Mouse (Mus musculus) hindbrain, embryonic 15.5 days (tissue): ENCODE results near the gene C130050O18Rik. TPM values are rescaled to one million over a fixed set of nuclear protein-coding genes. Genes with fewer than 3 reads are reported as not detected.

Experiments
- ATAC-seq: fragments of 200-750 bp; cut with Nextera tagmentation; 2 replicates; pipeline ENCODE4 v1.8.0; 2017; ENCODE audit warnings: low read depth, moderate number of reproducible peaks, moderate TSS enrichment; ENCODE audit not compliant: low FRiP score
- H3K27ac ChIP-seq: fragments of 300-500 bp; sonication (generic); replicated peaks from 2 replicates; pipeline ENCODE4 v1.5.1; 2015; ENCODE audit warnings: mild to moderate bottlenecking, inconsistent platforms
- H3K27me3 ChIP-seq: fragments of 300-500 bp; sonication (generic); 2 replicates; pipeline ENCODE4 v1.6.1; 2015; ENCODE audit warnings: control low read depth, inconsistent platforms
- H3K36me3 ChIP-seq: fragments of 300-500 bp; sonication (generic); 2 replicates; pipeline ENCODE4 v1.6.1; 2015; ENCODE audit warnings: control low read depth, inconsistent platforms
- H3K4me1 ChIP-seq: fragments of 300-500 bp; sonication (generic); replicated peaks from 2 replicates; pipeline ENCODE4 v1.6.1; 2015; ENCODE audit warnings: control low read depth, inconsistent platforms
- H3K4me2 ChIP-seq: fragments of 300-500 bp; sonication (generic); 2 replicates; pipeline ENCODE4 v1.6.1; 2015; ENCODE audit warnings: moderate library complexity, mild to moderate bottlenecking, inconsistent platforms
- H3K4me3 ChIP-seq: fragments of 300-500 bp; sonication (generic); 2 replicates; pipeline ENCODE4 v1.5.1; 2015; ENCODE audit warnings: mild to moderate bottlenecking, inconsistent platforms
- H3K9ac ChIP-seq: fragments of 300-500 bp; sonication (generic); 2 replicates; pipeline ENCODE4 v1.6.1; 2015; ENCODE audit warnings: inconsistent platforms
- H3K9me3 ChIP-seq: fragments of 300-500 bp; sonication (generic); 2 replicates; pipeline ENCODE4 v1.6.1; 2016; ENCODE audit warnings: control low read depth, inconsistent platforms
- WGBS: fragments of 180-500 bp; shearing (Covaris S2); methylation state at CpG from one replicate; pipeline ENCODE4 v1.1.7; 2015; 5-methylcytosine and 5-hydroxymethylcytosine counted together
- polyA plus RNA-seq: library from polyadenylated mRNA; unstranded; fragments of >200 nt; fragmentation: Nextera tagmentation; extraction: Ambion mirVana; gene quantifications from 2 replicates; pipeline ENCODE4 v1.2.1, GENCODE M21; 2015

C130050O18Rik gene
- polyA plus RNA-seq, 1 experiment from 2014 or later, result 0.22 TPM

DNA sequence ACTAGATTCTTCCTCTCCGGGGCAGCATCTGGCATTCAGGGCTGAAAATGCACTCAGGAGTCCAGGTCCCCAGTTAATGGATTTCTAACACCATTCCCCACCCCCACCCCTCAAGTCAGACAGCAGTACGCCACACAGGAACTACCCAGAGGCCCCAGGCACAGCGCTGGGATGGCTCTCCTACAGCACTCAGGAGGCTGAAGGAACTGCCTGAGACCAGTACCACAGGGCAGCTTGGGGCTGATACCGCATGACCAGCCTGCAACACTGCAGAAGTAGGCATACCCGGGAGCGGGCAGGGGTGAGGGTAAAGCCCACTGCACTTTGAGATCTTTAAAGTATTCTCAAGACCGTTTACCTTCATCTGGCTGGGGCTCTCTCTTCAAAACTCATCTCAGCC is 398 bp downstream of the C130050O18Rik start:
- Histone ChIP-seq H3K36me3 (no peaks in the 10 kb centered on the region), H3K9ac (no peak overlapping the region), H3K4me1 (peaks cover 7% of the 10 kb centered on the region), H3K27ac (no peak overlapping the region), H3K4me2 (no peak overlapping the region), H3K27me3 (no peaks in the 10 kb centered on the region), H3K4me3 (no peak overlapping the region), H3K9me3 (no peaks in the 10 kb centered on the region)
- 79% methylated on average over 7 of the region's 7 CpGs for WGBS
- no peak for ATAC-seq

DNA sequence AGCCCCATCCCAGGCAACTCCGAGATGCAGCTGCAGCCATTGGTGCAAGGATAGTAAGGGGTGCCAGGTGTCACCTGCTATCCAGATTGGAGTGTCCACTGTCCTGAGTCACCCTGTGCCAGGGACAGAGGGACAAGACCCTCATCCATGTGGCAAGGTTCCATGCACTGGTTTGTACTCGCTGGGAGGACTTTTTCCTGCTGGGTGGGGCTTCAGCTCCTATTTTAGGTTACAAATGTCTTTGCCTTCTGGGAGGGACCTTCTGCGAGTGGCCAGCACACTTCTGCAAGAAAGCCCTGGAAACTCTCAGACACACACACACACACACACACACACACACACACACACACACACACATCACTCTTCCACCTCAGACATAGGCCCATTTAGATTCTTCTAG is 873 bp downstream of the C130050O18Rik start:
- ATAC-seq, result no peak

DNA sequence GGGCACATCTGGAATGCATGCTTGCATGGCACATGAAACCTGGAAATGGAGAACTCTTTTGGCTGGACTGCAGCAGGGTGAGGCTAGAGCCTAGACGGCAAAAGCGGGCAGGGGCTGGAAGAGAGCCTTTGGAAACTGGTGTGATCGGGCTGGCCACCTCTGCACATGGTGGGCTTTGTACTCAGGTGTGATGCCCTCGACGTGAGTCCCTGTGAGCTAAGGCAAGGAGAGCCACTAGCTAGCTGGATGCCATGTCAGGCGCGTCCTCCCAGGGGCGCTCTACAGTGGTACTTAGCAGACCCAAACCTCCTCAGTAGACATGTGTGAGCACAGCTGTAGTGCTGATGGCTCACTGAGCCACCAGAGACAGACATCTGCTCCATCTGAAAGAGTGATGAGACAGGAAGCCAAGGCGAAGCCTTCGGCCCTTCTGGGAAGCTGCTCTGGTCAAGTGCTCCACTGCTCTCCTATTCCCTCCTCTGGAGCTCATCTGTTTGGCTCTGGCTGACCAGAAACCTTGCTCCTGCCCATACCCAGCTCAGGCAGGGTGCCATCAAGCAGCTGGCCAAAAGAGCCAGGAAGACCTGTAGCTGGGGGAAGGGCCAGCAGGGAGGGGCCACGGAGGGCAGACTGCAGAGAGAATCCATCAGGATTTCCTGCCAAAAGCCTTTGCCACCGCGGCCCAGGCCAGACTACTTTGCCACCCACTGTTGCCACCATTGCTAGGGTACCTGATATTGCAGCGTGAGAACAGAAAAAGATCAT is 2.2 kb downstream of the C130050O18Rik start:
- Histone ChIP-seq H3K9me3 (no peaks in the 10 kb centered on the region), H3K36me3 (no peaks in the 10 kb centered on the region), H3K27me3 (no peaks in the 10 kb centered on the region), H3K4me1 (peaks cover 7% of the 10 kb centered on the region), H3K4me3 (no peak overlapping the region), H3K9ac (no peak overlapping the region), H3K27ac (no peak overlapping the region), H3K4me2 (no peak overlapping the region)
- WGBS, result 83% methylated on average over 14 of the region's 14 CpGs
- ATAC-seq, result no peak

More for the DNA sequence above, 873 bp downstream of the C130050O18Rik start:
- H3K27me3 ChIP-seq, result no peaks in the 10 kb centered on the region
- WGBS, result 79% methylated on average over 3 of the region's 3 CpGs
- H3K27ac ChIP-seq, result no peak overlapping the region
- no peaks in the 10 kb centered on the region for H3K9me3 ChIP-seq
- no peak overlapping the region for H3K9ac ChIP-seq
- no peak overlapping the region for H3K4me2 ChIP-seq
- H3K4me1 ChIP-seq, result peaks cover 7% of the 10 kb centered on the region
- H3K4me3 ChIP-seq, result no peak overlapping the region
- no peaks in the 10 kb centered on the region for H3K36me3 ChIP-seq

DNA sequence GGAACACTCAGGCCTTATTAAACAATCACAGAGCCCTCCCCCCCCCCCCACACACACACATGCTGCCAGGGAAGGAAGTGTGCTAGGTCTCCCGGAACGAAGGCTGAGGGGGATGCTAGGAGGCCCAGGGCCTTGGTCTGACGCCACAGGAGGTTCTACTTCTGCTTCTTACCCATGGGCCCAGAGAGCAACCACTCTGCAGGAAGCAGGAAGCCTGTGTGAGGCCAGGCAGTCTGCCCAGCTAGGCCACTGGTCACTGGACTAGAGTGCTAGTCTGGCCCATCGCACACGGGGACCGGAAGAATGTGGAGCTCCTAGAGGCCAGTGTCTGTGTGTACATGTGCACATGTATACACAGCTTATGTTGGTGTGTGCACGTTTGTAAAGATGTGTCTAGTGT is 3.4 kb downstream of the C130050O18Rik start:
- WGBS, result 86% methylated on average over 7 of the region's 7 CpGs
- Histone ChIP-seq H3K9me3 (no peaks in the 10 kb centered on the region), H3K36me3 (no peaks in the 10 kb centered on the region), H3K4me3 (no peak overlapping the region), H3K27me3 (no peaks in the 10 kb centered on the region), H3K9ac (no peak overlapping the region), H3K27ac (no peak overlapping the region), H3K4me1 (peaks cover 7% of the 10 kb centered on the region), H3K4me2 (no peak overlapping the region)
- no peak for ATAC-seq

DNA sequence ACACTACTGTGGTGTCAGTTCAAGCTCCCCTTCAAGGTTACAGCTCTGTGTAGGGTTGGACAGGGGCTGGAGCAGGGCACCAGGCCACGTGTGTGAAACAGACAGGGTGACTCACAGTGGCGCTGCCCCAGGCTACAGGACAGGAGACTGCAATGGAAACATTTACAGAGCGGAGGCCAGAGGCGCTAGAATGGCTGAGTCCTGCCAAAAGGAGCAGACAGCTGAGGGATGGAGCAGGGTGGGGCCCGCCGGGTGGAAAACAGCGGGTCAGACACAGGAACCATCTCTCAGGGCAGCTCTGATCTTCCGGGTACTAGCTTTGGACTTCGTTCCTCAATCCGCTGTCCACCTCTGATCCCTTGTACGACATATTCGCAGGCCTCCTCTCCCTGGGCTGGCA is 4.3 kb downstream of the C130050O18Rik start:
- Histone ChIP-seq H3K4me1 (peaks cover 7% of the 10 kb centered on the region), H3K4me3 (no peak overlapping the region), H3K4me2 (no peak overlapping the region), H3K9me3 (no peaks in the 10 kb centered on the region), H3K36me3 (no peaks in the 10 kb centered on the region), H3K9ac (no peak overlapping the region), H3K27me3 (no peaks in the 10 kb centered on the region), H3K27ac (no peak overlapping the region)
- ATAC-seq, result no peak
- WGBS, result 82% methylated on average over 12 of the region's 12 CpGs

DNA sequence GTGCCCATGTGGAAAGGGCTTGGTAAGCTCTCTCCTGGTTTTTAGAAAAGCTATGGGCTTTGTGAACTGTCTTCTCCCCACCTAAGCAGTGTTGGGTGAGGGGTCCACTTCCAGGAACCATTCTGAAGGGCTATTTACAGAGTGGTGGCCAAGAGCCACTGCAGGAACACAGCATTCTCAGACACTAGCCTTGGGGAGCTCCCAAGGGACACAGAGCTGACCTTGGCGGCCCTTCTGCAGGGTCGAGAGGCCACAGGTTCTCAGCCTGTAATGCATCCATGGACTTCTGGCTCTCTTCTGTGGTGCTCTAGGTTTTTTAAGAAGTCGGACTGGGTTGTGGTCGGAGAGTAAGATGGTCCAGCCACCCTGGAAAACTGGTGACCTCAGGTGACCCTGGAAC is 5.0 kb downstream of the C130050O18Rik start:
- Histone ChIP-seq H3K27ac (no peak overlapping the region), H3K9ac (no peak overlapping the region), H3K4me3 (no peak overlapping the region), H3K4me1 (peaks cover 7% of the 10 kb centered on the region), H3K9me3 (no peaks in the 10 kb centered on the region), H3K27me3 (no peaks in the 10 kb centered on the region), H3K36me3 (no peaks in the 10 kb centered on the region), H3K4me2 (no peak overlapping the region)
- no peak for ATAC-seq
- 85% methylated on average over 4 of the region's 4 CpGs for WGBS

DNA sequence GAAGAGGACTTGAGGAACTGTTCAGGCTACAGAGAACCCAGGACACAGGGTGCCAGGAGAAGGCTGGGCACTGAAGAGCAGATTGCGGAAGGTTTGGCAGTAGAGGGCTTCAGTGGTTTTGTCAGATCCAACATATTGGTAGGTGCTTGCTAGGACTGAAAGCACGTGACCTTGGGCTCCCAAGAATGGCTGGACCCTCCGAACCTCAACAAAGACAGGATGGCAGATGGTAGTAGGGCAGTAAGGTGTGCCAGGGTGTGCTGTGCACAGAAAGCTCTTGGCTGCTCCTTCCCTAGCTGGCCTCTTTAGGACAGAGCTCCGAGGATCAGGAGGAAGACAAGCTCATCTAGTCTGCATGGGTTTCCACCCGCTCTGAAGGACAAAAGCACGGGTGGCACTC is 6.0 kb downstream of the C130050O18Rik start:
- Histone ChIP-seq H3K4me1 (peaks cover 7% of the 10 kb centered on the region), H3K36me3 (no peaks in the 10 kb centered on the region), H3K9me3 (no peaks in the 10 kb centered on the region), H3K4me3 (no peak overlapping the region), H3K4me2 (no peak overlapping the region), H3K27me3 (no peaks in the 10 kb centered on the region), H3K27ac (no peak overlapping the region), H3K9ac (no peak overlapping the region)
- WGBS, result 88% methylated on average over 6 of the region's 6 CpGs
- no peak for ATAC-seq

DNA sequence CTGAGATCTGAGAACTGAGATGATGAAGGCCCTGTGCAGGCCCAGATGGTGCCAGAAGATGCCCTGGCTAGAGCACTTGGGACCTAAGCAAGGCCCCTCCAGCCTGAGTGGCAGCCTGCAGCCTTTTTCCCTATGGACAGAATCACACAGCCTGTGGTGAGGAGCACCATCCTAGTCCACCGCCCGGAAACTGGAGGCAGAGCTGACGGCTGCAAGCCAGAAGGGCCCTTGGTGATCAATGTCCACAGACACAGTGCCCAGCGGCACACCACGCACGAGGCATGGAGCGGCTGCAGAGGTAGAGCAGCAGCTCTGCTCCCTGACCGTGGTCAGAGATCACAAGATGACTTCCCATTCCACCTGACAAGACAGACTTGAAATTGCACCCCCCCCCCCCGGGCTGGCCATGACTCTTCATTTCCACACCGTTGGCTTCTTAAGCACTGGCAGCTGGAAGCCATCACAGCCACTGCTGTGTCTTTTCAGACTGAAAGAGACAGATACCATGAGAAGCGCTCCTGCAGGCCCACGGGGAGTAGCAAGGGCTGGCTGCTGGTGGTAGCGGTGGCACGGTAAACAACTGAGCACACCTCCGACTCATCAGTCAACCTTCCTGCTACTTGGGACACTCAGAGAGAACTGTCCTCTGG is 6.7 kb downstream of the C130050O18Rik start:
- H3K27ac ChIP-seq, result no peak overlapping the region
- peaks cover 7% of the 10 kb centered on the region for H3K4me1 ChIP-seq
- no peak for ATAC-seq
- H3K4me2 ChIP-seq, result no peak overlapping the region
- WGBS, result 61% methylated on average over 15 of the region's 15 CpGs
- H3K27me3 ChIP-seq, result no peaks in the 10 kb centered on the region
- no peaks in the 10 kb centered on the region for H3K36me3 ChIP-seq
- no peak overlapping the region for H3K4me3 ChIP-seq
- no peak overlapping the region for H3K9ac ChIP-seq
- no peaks in the 10 kb centered on the region for H3K9me3 ChIP-seq

DNA sequence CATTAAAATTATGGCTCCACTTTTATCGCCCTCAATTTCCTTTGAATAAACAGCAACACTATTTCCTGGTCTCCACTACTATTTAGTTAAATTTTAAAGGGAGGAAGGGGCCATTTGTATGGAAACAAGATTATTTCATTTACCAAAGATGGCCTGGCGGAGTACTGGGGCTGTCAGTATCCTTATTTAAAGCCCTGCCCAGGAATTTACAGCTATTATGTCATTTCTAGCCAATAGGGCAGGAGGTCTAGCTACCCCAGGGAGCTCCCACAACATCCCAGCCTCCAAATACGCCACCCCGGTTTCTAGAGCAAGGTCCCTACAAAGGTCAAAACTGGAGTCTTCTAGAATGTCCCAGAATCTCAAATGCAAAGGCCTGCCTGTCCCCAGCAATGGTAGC is 8.5 kb downstream of the C130050O18Rik start:
- H3K4me2 ChIP-seq, result no peak overlapping the region
- no peaks in the 10 kb centered on the region for H3K36me3 ChIP-seq
- peaks cover 5% of the 10 kb centered on the region for H3K4me1 ChIP-seq
- no peak for ATAC-seq
- H3K9ac ChIP-seq, result no peak overlapping the region
- no peak overlapping the region for H3K4me3 ChIP-seq
- no peak overlapping the region for H3K27ac ChIP-seq
- WGBS, result 83% methylated on average over 4 of the region's 4 CpGs
- no peaks in the 10 kb centered on the region for H3K27me3 ChIP-seq
- H3K9me3 ChIP-seq, result no peaks in the 10 kb centered on the region

DNA sequence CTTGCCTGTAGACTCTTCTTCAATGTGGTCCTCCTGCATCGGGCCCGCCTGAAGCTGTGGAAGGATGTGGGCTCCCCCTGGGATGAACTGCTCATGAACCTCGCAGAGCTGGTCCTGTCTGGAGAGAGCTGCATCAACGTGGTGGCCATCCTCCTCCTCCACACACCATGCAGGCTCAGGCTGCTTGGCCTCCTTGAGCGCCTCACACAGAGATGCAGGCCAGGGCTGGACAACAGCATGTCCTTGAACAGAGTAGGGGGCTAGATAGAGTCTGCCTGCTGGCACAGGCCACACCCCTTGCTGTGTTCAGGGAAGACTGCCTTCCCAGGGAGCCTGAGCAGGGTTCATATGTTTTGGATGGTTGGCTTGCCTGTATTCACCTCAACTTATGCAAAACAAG is 9.9 kb downstream of the C130050O18Rik start:
- H3K9me3 ChIP-seq, result no peaks in the 10 kb centered on the region
- H3K4me2 ChIP-seq, result no peak overlapping the region
- no peak overlapping the region for H3K4me3 ChIP-seq
- WGBS, result 93% methylated on average over 5 of the region's 5 CpGs
- peaks cover 19% of the 10 kb centered on the region for H3K4me1 ChIP-seq
- no peaks in the 10 kb centered on the region for H3K27me3 ChIP-seq
- H3K27ac ChIP-seq, result no peak overlapping the region
- ATAC-seq, result no peak
- no peaks in the 10 kb centered on the region for H3K36me3 ChIP-seq
- no peak overlapping the region for H3K9ac ChIP-seq

DNA sequence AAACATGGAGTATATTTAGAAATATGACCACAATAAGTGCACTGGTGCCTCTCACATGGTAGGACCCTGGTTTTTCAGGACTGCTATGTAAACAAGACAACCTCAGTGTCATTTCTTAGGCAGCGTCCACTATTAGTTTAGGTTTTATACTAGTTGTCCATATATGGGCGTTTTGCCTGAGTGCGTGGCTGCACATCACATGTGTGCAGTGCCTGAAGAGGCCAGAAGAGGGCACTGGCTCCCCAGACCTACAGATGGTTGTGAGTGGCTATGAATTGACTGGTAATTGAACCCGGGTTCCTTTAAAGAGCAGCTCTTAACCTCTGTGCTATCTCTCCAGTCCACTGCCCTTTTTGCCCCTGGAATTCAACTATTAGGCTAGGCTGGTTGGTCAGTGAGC is 11.9 kb downstream of the C130050O18Rik start:
- H3K27ac ChIP-seq, result no peak overlapping the region
- peaks cover 19% of the 10 kb centered on the region for H3K4me1 ChIP-seq
- H3K9ac ChIP-seq, result no peak overlapping the region
- no peaks in the 10 kb centered on the region for H3K36me3 ChIP-seq
- H3K4me3 ChIP-seq, result no peak overlapping the region
- no peak for ATAC-seq
- H3K4me2 ChIP-seq, result no peak overlapping the region
- WGBS, result 92% methylated on average over 4 of the region's 4 CpGs
- no peaks in the 10 kb centered on the region for H3K9me3 ChIP-seq
- no peaks in the 10 kb centered on the region for H3K27me3 ChIP-seq

DNA sequence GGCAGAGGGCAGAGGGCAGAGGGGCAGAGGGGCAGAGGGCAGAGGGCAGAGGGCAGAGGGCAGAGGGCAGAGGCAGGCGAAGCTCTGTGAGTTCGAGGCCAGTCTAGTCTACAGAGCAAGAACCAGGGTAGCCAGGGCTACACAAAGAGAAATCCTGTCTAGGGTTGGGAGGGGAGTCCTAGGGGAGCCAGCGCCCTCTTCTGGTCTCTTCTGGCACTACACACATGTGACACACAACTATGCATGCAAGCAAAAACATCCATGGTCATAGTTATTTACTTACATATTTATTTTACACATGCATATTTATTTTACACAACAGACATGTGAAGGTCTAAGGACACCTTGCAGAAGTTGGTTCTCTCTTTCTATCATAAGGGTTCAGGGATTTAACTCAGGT is 12.4 kb downstream of the C130050O18Rik start:
- no peak overlapping the region for H3K4me3 ChIP-seq
- H3K27ac ChIP-seq, result no peak overlapping the region
- no peak overlapping the region for H3K9ac ChIP-seq
- ATAC-seq, result no peak
- H3K4me1 ChIP-seq, result peaks cover 20% of the 10 kb centered on the region
- H3K4me2 ChIP-seq, result no peak overlapping the region
- H3K36me3 ChIP-seq, result no peaks in the 10 kb centered on the region
- whole genome bisulfite sequencing, result 93% methylated on average over 3 of the region's 3 CpGs
- no peaks in the 10 kb centered on the region for H3K9me3 ChIP-seq
- H3K27me3 ChIP-seq, result no peaks in the 10 kb centered on the region
